In the genomic region with DNA sequence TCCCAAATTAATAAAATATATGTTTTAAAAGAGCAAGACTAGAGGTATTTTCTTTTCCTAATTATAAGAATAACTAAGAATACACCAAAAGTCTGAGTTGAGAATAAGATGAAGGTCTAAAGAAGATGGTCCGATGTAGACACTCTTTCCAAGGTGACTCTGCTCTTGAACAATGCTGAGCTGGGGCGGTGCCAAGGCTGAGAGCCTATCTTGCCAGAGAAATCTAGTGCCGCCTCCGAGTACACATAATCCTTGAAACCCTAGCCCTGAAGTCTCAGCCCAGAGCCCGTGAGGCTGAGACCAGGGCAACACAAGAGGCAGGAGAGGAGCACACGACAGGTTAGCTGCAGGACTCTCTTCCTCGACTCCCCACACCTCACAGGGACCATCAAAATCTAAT, we compare ENCODE assay signal across 18 mouse cellular contexts.
A peak's percentile ranks its signal among the peaks of the same experiment; 100 is the strongest.
DNase-seq lines count a peak whose midpoint lies in the region; ATAC-seq lines count a peak whose summit lies in the region.
"Had no signal": no experiment of that assay in that cellular context is flagged by ENCODE, and none has a peak within 500 bp of the region (broad histone marks: within the 10 kb centered on the region; RNA-seq: fewer than 3 reads in every experiment).

No protein-coding gene starts in this region.

- H3K4me2 ChIP-seq in kidney, embryonic 15.5 days, result no peak overlapping the region
- H3K4me2 ChIP-seq: heart, embryonic 15.5 days; midbrain, embryonic 12.5 days; neural tube, embryonic 15.5 days had no signal

- H3K36me3 ChIP-seq in kidney, embryonic 15.5 days, result no peaks in the 10 kb centered on the region
- H3K36me3 ChIP-seq: forebrain, embryonic 10.5 days; heart, embryonic 15.5 days; midbrain, embryonic 12.5 days; neural tube, embryonic 15.5 days had no signal

- no peaks in the 10 kb centered on the region for H3K9me3 ChIP-seq in kidney, embryonic 15.5 days (replicated peaks)
- H3K9me3 ChIP-seq: forebrain, embryonic 10.5 days; heart, embryonic 15.5 days; midbrain, embryonic 12.5 days; neural tube, embryonic 15.5 days had no signal

- no peak overlapping the region for H3K4me3 ChIP-seq in kidney, embryonic 15.5 days (replicated peaks)
- H3K4me3 ChIP-seq: forebrain, embryonic 10.5 days; heart, embryonic 15.5 days; layer of hippocampus, adult 2 months; midbrain, embryonic 12.5 days; neural tube, embryonic 15.5 days had no signal

- no peak overlapping the region for H3K9ac ChIP-seq in kidney, embryonic 15.5 days
- H3K9ac ChIP-seq: heart, embryonic 15.5 days; midbrain, embryonic 12.5 days; neural tube, embryonic 15.5 days had no signal

- H3K27ac ChIP-seq in kidney, embryonic 15.5 days, result no peak overlapping the region
- H3K27ac ChIP-seq: forebrain, embryonic 10.5 days; heart, embryonic 15.5 days; layer of hippocampus, adult 2 months; midbrain, embryonic 12.5 days; neural tube, embryonic 15.5 days had no signal

- no peaks in the 10 kb centered on the region for H3K27me3 ChIP-seq in kidney, embryonic 15.5 days
- H3K27me3 ChIP-seq: CH12.LX; heart, embryonic 15.5 days; midbrain, embryonic 12.5 days; neural tube, embryonic 15.5 days had no signal

- 0 out of 2 replicates have a peak, but pooled peaks cover 4% of the 10 kb centered on the region for H3K4me1 ChIP-seq in kidney, embryonic 15.5 days
- H3K4me1 ChIP-seq: heart, embryonic 15.5 days; midbrain, embryonic 12.5 days had no signal

- no peak for ATAC-seq in kidney, embryonic 15.5 days (replicated peaks; ENCODE audit: low FRiP score)
- ATAC-seq in granulocyte monocyte progenitor cell, adult 5-6 weeks (replicated peaks; ENCODE audit: poor library complexity, severe bottlenecking), result no peak

- WGBS in kidney, embryonic 15.5 days, result 77% methylated on average over 7 of the region's 7 CpGs

- DNase-seq in cerebellum, adult 18-20 months, result peak; percentile 48 to 54
- DNase-seq in cerebellum, adult 8-10 months, result no peak
- peak; percentile 49 for DNase-seq in kidney, adult 11 months
- peak; percentile 5 for DNase-seq in adrenal gland, adult 8-10 months
- DNase-seq in kidney, adult 9 months, result peak; percentile 48
- no peak for DNase-seq in spleen, postnatal 4 days (ENCODE audit: low spot score in 2 of 2)
- DNase-seq: heart, adult 18-20 months; lung, adult 18-20 months; lung, postnatal 4 days; thymus, adult 18-20 months had no signal

Comparison
In these comparisons a context has a peak if more than half of its experiments do, and no peak if none do; other contexts are left out.
1. DNase-seq: peak in cerebellum, adult 18-20 months (2 of 2), kidney, adult 11 months (single experiment), adrenal gland, adult 8-10 months (single experiment) and kidney, adult 9 months (single experiment); none in cerebellum, adult 8-10 months (single experiment) and spleen, postnatal 4 days (0 of 2).